Mouse (Mus musculus): ENCODE data around the gene Tmem245.

DNA sequence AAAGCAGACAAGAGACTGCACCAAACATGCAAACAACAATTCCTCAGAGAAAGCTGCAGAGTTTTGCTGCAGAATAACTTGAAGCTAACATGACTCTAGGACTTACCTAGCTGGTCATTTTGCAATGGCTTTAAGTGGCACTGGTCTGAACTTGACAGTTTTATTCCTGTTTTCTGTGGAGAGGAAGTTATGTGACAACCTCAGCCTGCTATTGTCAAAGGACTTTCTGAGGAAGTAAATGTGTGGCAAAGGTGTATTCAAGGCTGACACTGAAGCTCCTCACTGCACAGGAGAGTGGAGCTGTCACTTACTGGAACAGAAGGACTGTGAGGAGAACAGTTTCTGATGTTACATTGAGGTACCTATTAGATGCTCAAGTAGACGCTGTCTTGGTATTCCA lies 32.5 kb downstream of the Tmem245 start:
- TF ChIP-seq CTCF (IDR thresholded peaks at IDR 0.05; ENCODE audit: low read depth) (no peak), EP300 (IDR thresholded peaks at IDR 0.05; ENCODE audit: low read depth) (no peak)
